Mouse (Mus musculus) midbrain, embryonic 12.5 days (tissue): ENCODE measurements around the gene Fat4. TPM values are rescaled to one million over a fixed set of nuclear protein-coding genes. Genes with fewer than 3 reads are reported as not detected.

Experiments used
- ATAC-seq: fragments of 200-750 bp; cut with Nextera tagmentation; 2 replicates; pipeline ENCODE4 v1.8.0; 2017; ENCODE audit warnings: low read depth, moderate TSS enrichment, moderate library complexity; ENCODE audit not compliant: low FRiP score
- H3K27ac ChIP-seq: fragments of 300-500 bp; sonication (generic); replicated peaks from 2 replicates; pipeline ENCODE4 v1.5.1; 2016; ENCODE audit warnings: mild to moderate bottlenecking
- H3K27me3 ChIP-seq: fragments of 300-500 bp; sonication (generic); 2 replicates; pipeline ENCODE4 v1.6.1; 2016; ENCODE audit warnings: mild to moderate bottlenecking
- H3K36me3 ChIP-seq: fragments of 300-500 bp; sonication (generic); 2 replicates; pipeline ENCODE4 v1.6.1; 2016
- H3K4me1 ChIP-seq: fragments of 300-500 bp; sonication (generic); 2 replicates; pipeline ENCODE4 v1.6.1; 2016
- H3K4me2 ChIP-seq: fragments of 300-500 bp; sonication (generic); replicated peaks from 2 replicates; pipeline ENCODE4 v1.6.1; 2016; ENCODE audit warnings: mild to moderate bottlenecking, moderate library complexity
- H3K4me3 ChIP-seq: fragments of 300-500 bp; sonication (generic); 2 replicates; pipeline ENCODE4 v1.5.1; 2016; ENCODE audit warnings: mild to moderate bottlenecking
- H3K9ac ChIP-seq: fragments of 300-500 bp; sonication (generic); replicated peaks from 2 replicates; pipeline ENCODE4 v1.6.1; 2016; ENCODE audit warnings: mild to moderate bottlenecking, moderate library complexity
- H3K9me3 ChIP-seq: fragments of 300-500 bp; sonication (generic); 2 replicates; pipeline ENCODE4 v1.6.1; 2016; ENCODE audit warnings: mild to moderate bottlenecking
- WGBS: fragments of 180-500 bp; shearing (Covaris S2); methylation state at CpG from one replicate; pipeline ENCODE4 v1.1.7; 2016; 5-methylcytosine and 5-hydroxymethylcytosine counted together
- polyA plus RNA-seq: library from polyadenylated mRNA; unstranded; fragments of >200 nt; fragmentation: Nextera tagmentation; extraction: Ambion mirVana; gene quantifications from 2 replicates; pipeline ENCODE4 v1.2.1, GENCODE M21; 2016

Gene Fat4
- polyA plus RNA-seq, 1 experiment from 2014 or later: 14.7 TPM

GRCm38 (mm10) chr3:38883676-38884075 lies 3.1 kb upstream of the Fat4 start:
- Histone ChIP-seq H3K4me2 (peak overlapping the region; percentile 98), H3K4me3 (peak overlapping the region; percentile 82; the same call in 1 of the 2 replicates), H3K9ac (0 out of 2 replicates have a peak overlapping the region, but pooled peaks have one; percentile 41), H3K27ac (0 out of 2 replicates have a peak overlapping the region, but pooled peaks have one; percentile 87), H3K9me3 (no peaks in the 10 kb centered on the region), H3K27me3 (peaks cover 4% of the 10 kb centered on the region; the same call in 1 of the 2 replicates), H3K36me3 (0 out of 2 replicates have a peak, but pooled peaks cover under 1% of the 10 kb centered on the region), H3K4me1 (peaks cover 21% of the 10 kb centered on the region)
- ATAC-seq: no peak
- WGBS: 28% methylated on average over 9 of the region's 9 CpGs

- peaks cover 6% of the 10 kb centered on the region for H3K36me3 ChIP-seq
- no peaks in the 10 kb centered on the region for H3K9me3 ChIP-seq
- peak overlapping the region; percentile 82 for H3K4me3 ChIP-seq
- under 1% methylated on average over 6 of the region's 6 CpGs for WGBS
- H3K4me2 ChIP-seq: peak overlapping the region; percentile 98
- peaks cover 27% of the 10 kb centered on the region for H3K4me1 ChIP-seq
- ATAC-seq: no peak
- 0 out of 2 replicates have a peak overlapping the region, but pooled peaks have one; percentile 41 for H3K9ac ChIP-seq
- H3K27ac ChIP-seq: peak overlapping the region; percentile 87
- H3K27me3 ChIP-seq: peaks cover 4% of the 10 kb centered on the region; the same call in 1 of the 2 replicates
Observed at GRCm38 (mm10) chr3:38884276-38884675, 2.5 kb upstream of the Fat4 start.

- peak; percentile 66 for ATAC-seq
- peak overlapping the region; percentile 87 for H3K27ac ChIP-seq
Observed at GRCm38 (mm10) chr3:38884919-38885418, 1.8 kb upstream of the Fat4 start.

GRCm38 (mm10) chr3:38885481-38886001 lies 1.2 kb upstream of the Fat4 start:
- Histone ChIP-seq H3K4me2 (peak overlapping the region; percentile 98), H3K9ac (peak overlapping the region; percentile 82), H3K27ac (peak overlapping the region; percentile 87), H3K27me3 (peaks cover 4% of the 10 kb centered on the region; the same call in 1 of the 2 replicates), H3K4me3 (peak overlapping the region; percentile 82), H3K9me3 (0 out of 2 replicates have a peak, but pooled peaks cover 3% of the 10 kb centered on the region), H3K36me3 (peaks cover 19% of the 10 kb centered on the region), H3K4me1 (peaks cover 37% of the 10 kb centered on the region)
- ATAC-seq: peak; percentile 91
- WGBS: under 1% methylated on average over 56 of the region's 56 CpGs

More at GRCm38 (mm10) chr3:38884919-38885418, 1.8 kb upstream of the Fat4 start:
- H3K4me2 ChIP-seq: peak overlapping the region; percentile 98
- peaks cover 34% of the 10 kb centered on the region for H3K4me1 ChIP-seq
- peak overlapping the region; percentile 82 for H3K4me3 ChIP-seq
- H3K36me3 ChIP-seq: peaks cover 13% of the 10 kb centered on the region
- no peaks in the 10 kb centered on the region for H3K9me3 ChIP-seq
- WGBS: 0% methylated on average over 24 of the region's 24 CpGs
- H3K27me3 ChIP-seq: peaks cover 4% of the 10 kb centered on the region; the same call in 1 of the 2 replicates
- H3K9ac ChIP-seq: peak overlapping the region; percentile 82

- Histone ChIP-seq H3K9me3 (0 out of 2 replicates have a peak, but pooled peaks cover 8% of the 10 kb centered on the region), H3K27ac (peak overlapping the region; percentile 87), H3K36me3 (peaks cover 26% of the 10 kb centered on the region), H3K27me3 (no peaks in the 10 kb centered on the region; the same call in 1 of the 2 replicates), H3K4me3 (peak overlapping the region; percentile 82), H3K4me2 (peak overlapping the region; percentile 98), H3K4me1 (peaks cover 42% of the 10 kb centered on the region), H3K9ac (peak overlapping the region; percentile 82)
- under 1% methylated on average over 58 of the region's 60 CpGs for WGBS
- peak; percentile 48 for ATAC-seq
Observed at GRCm38 (mm10) chr3:38886061-38886821, 499 bp upstream of the Fat4 start.

- Histone ChIP-seq H3K4me3 (peak overlapping the region; percentile 82), H3K4me2 (peak overlapping the region; percentile 98), H3K9ac (peak overlapping the region; percentile 82), H3K27ac (no peak overlapping the region), H3K36me3 (peaks cover 34% of the 10 kb centered on the region), H3K9me3 (0 out of 2 replicates have a peak, but pooled peaks cover 8% of the 10 kb centered on the region), H3K27me3 (no peaks in the 10 kb centered on the region), H3K4me1 (peaks cover 55% of the 10 kb centered on the region)
- ATAC-seq: peak; percentile 1; the same call in 1 of the 2 replicates
- WGBS: under 1% methylated on average over 47 of the region's 47 CpGs
Observed at GRCm38 (mm10) chr3:38887381-38887991, 746 bp downstream of the Fat4 start.

- Histone ChIP-seq H3K4me3 (peak overlapping the region; percentile 82), H3K27me3 (no peaks in the 10 kb centered on the region), H3K4me2 (peak overlapping the region; percentile 98), H3K36me3 (peaks cover 34% of the 10 kb centered on the region), H3K9me3 (0 out of 2 replicates have a peak, but pooled peaks cover 8% of the 10 kb centered on the region), H3K9ac (peak overlapping the region; percentile 82), H3K27ac (no peak overlapping the region), H3K4me1 (peaks cover 61% of the 10 kb centered on the region)
- WGBS: 16% methylated on average over 24 of the region's 24 CpGs
- no peak for ATAC-seq
Observed at GRCm38 (mm10) chr3:38888111-38888510, 1.4 kb downstream of the Fat4 start.

- no peak; the same call in 1 of the 2 replicates for ATAC-seq
- H3K9ac ChIP-seq: peak overlapping the region; percentile 46
- H3K9me3 ChIP-seq: peaks cover 14% of the 10 kb centered on the region; the same call in 1 of the 2 replicates
- peaks cover 51% of the 10 kb centered on the region for H3K36me3 ChIP-seq
- H3K4me3 ChIP-seq: peak overlapping the region; percentile 33
- H3K4me2 ChIP-seq: peak overlapping the region; percentile 58
- H3K27me3 ChIP-seq: no peaks in the 10 kb centered on the region
- peaks cover 55% of the 10 kb centered on the region for H3K4me1 ChIP-seq
- 41% methylated on average over 6 of the region's 6 CpGs for WGBS
- peak overlapping the region; percentile 12; the same call in 1 of the 2 replicates for H3K27ac ChIP-seq
Observed at GRCm38 (mm10) chr3:38892791-38893224, 6.1 kb downstream of the Fat4 start.

- H3K27ac ChIP-seq: no peak overlapping the region
- H3K4me3 ChIP-seq: no peak overlapping the region
- no peak overlapping the region for H3K9ac ChIP-seq
- no peaks in the 10 kb centered on the region for H3K9me3 ChIP-seq
- peaks cover 11% of the 10 kb centered on the region for H3K36me3 ChIP-seq
- peaks cover 16% of the 10 kb centered on the region for H3K4me1 ChIP-seq
- WGBS: 26% methylated on average over 1 of the region's 1 CpGs
- ATAC-seq: no peak
- H3K27me3 ChIP-seq: no peaks in the 10 kb centered on the region
- no peak overlapping the region for H3K4me2 ChIP-seq
Observed at GRCm38 (mm10) chr3:38900839-38901238, 14.1 kb downstream of the Fat4 start.

- H3K9ac ChIP-seq: no peak overlapping the region
- no peak overlapping the region for H3K4me2 ChIP-seq
- H3K4me3 ChIP-seq: no peak overlapping the region
- no peaks in the 10 kb centered on the region for H3K9me3 ChIP-seq
- no peaks in the 10 kb centered on the region for H3K27me3 ChIP-seq
- 66% methylated on average over 3 of the region's 3 CpGs for WGBS
- H3K4me1 ChIP-seq: peaks cover 31% of the 10 kb centered on the region
- ATAC-seq: no peak
- no peak overlapping the region for H3K27ac ChIP-seq
- no peaks in the 10 kb centered on the region for H3K36me3 ChIP-seq
Observed at GRCm38 (mm10) chr3:38906832-38907231, 20.1 kb downstream of the Fat4 start.

GRCm38 (mm10) chr3:38907676-38908425 lies 21.1 kb downstream of the Fat4 start:
- peak overlapping the region; percentile 82 for H3K27ac ChIP-seq
- peak overlapping the region; percentile 25 for H3K4me3 ChIP-seq
- H3K4me1 ChIP-seq: peaks cover 41% of the 10 kb centered on the region
- no peaks in the 10 kb centered on the region for H3K36me3 ChIP-seq
- H3K4me2 ChIP-seq: peak overlapping the region; percentile 49
- no peaks in the 10 kb centered on the region for H3K9me3 ChIP-seq
- peak; percentile 72 for ATAC-seq
- no peaks in the 10 kb centered on the region for H3K27me3 ChIP-seq
- H3K9ac ChIP-seq: 0 out of 2 replicates have a peak overlapping the region, but pooled peaks have one; percentile 15
- WGBS: 24% methylated on average over 14 of the region's 14 CpGs
